Mouse (Mus musculus) forebrain, embryonic 10.5 days (tissue): ENCODE measurements around the gene Clybl. TPM values are rescaled to one million over a fixed set of nuclear protein-coding genes. Genes with fewer than 3 reads are reported as not detected.

ENCODE experiments used
- DNase-seq: peaks from one replicate; pipeline ENCODE4 v3.0.0-alpha.2; 2017; ENCODE audit warnings: low spot score; ENCODE audit errors: extremely low spot score
- H3K27ac ChIP-seq: fragments of 300-500 bp; sonication (generic); 2 replicates; pipeline ENCODE4 v1.5.1; 2016; ENCODE audit warnings: mild to moderate bottlenecking
- H3K27me3 ChIP-seq: fragments of 300-500 bp; sonication (generic); 2 replicates; pipeline ENCODE4 v1.6.1; 2016; ENCODE audit warnings: mild to moderate bottlenecking; ENCODE audit not compliant: poor library complexity, severe bottlenecking
- H3K36me3 ChIP-seq: fragments of 300-500 bp; sonication (generic); replicated peaks from 2 replicates; pipeline ENCODE4 v1.6.1; 2016; ENCODE audit warnings: mild to moderate bottlenecking, moderate library complexity
- H3K4me1 ChIP-seq: fragments of 300-500 bp; sonication (generic); 2 replicates; pipeline ENCODE4 v1.6.1; 2016
- H3K4me3 ChIP-seq: fragments of 300-500 bp; sonication (generic); 2 replicates; pipeline ENCODE4 v1.5.1; 2016; ENCODE audit warnings: mild to moderate bottlenecking, moderate library complexity
- H3K9me3 ChIP-seq: fragments of 300-500 bp; sonication (generic); 2 replicates; pipeline ENCODE4 v1.6.1; 2016; ENCODE audit warnings: mild to moderate bottlenecking, moderate library complexity
- WGBS: fragments of 180-500 bp; shearing (Covaris S2); methylation state at CpG from one replicate; pipeline ENCODE4 v1.1.7; 2016; 5-methylcytosine and 5-hydroxymethylcytosine counted together
- polyA plus RNA-seq: library from polyadenylated mRNA; unstranded; fragments of >200 nt; fragmentation: Nextera tagmentation; extraction: Ambion mirVana; gene quantifications from 2 replicates; pipeline ENCODE4 v1.2.1, GENCODE M21; 2016

Gene Clybl
- polyA plus RNA-seq, 1 experiment from 2014 or later: 35.3 TPM

DNA sequence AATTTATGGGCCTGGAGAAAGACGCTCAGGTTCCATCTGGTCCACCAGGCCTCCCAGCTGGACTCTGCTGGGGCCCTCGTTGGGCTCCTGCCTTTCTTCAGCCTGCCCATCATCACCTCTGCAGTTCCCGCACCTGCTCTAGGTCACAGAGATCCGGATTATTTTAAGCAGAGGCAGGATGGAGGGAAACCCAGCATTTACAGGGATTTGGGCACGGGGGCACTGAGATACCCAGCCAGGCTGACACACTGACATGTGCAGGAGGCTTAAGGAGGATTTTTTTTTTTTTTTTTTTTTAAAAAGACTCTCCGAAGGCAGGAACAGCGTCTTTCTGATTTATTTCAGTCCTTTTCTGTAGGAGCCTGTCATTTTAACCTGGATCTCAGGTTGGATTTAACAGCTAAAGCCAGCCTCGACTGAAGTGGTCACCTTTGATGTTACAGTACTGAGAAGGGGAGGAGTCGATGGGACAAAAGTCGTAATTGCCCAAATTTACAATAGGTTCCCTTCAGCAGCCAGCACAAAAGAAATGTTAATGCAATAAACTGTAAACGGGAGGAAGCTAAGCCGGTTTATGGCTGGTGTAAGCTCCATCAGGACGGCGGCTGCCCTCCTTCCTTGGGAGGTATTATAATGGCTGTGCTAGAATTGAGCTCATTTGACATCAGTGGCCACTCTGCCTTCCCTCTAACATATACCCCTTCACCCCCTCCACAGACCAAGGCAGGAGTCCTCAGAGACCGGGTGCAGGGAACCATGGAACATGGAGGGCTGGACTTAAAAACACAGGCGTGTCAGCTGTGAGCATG is 81.6 kb downstream of the Clybl start:
- H3K4me3 ChIP-seq: no peak overlapping the region
- no peaks in the 10 kb centered on the region for H3K9me3 ChIP-seq
- no peak for DNase-seq
- peak overlapping the region; percentile 56; the same call in 1 of the 2 replicates for H3K27ac ChIP-seq
- no peaks in the 10 kb centered on the region for H3K36me3 ChIP-seq
- H3K27me3 ChIP-seq: peaks cover 38% of the 10 kb centered on the region
- 54% methylated on average over 16 of the region's 16 CpGs for WGBS
- H3K4me1 ChIP-seq: peaks cover 28% of the 10 kb centered on the region

DNA sequence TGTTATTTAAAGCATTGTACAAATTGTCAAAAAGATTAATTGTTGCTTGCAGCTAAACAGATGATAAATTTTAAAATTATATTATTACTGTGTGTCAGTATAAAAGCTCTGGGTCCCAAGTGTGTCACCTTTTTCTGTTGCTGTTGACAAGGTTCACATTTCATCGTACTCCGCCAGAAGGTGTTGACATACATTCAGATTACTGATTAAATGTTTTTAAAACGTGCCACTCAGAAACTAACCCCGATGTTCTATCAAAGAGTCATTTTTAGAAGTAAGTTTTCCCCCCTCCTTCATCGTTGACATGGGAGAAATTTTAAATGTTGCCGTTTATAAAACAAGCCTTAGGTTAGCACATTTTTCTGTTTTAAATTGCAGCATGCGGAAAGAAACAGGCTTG is 83.7 kb downstream of the Clybl start:
- Histone ChIP-seq H3K9me3 (no peaks in the 10 kb centered on the region), H3K36me3 (no peaks in the 10 kb centered on the region), H3K4me1 (peaks cover 12% of the 10 kb centered on the region), H3K4me3 (no peak overlapping the region), H3K27ac (no peak overlapping the region), H3K27me3 (peaks cover 30% of the 10 kb centered on the region)
- 93% methylated on average over 7 of the region's 7 CpGs for WGBS
- no peak for DNase-seq

DNA sequence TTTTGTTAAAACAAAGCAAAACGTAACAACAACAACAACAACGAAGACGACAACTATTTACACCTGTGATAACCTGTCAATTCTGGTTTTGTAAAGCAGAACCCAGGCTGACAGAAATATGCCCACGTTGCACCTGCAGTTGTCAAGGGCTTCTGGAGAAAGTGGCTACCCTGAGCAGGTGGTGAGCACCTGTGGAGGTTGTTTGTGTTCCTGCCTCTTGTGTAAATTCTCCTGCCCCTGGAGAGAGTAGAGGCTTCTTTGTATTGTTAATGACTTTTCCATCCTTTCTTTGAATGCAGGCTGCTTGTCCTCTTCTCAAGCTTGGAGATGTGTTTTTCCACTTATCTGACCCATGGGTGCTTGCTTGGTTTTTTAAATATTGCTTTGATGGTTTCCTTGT is 86.1 kb downstream of the Clybl start:
- no peaks in the 10 kb centered on the region for H3K36me3 ChIP-seq
- no peak overlapping the region for H3K27ac ChIP-seq
- H3K4me3 ChIP-seq: no peak overlapping the region
- peaks cover 23% of the 10 kb centered on the region for H3K27me3 ChIP-seq
- WGBS: 38% methylated on average over 4 of the region's 4 CpGs
- H3K9me3 ChIP-seq: no peaks in the 10 kb centered on the region
- peaks cover 29% of the 10 kb centered on the region for H3K4me1 ChIP-seq
- no peak for DNase-seq

DNA sequence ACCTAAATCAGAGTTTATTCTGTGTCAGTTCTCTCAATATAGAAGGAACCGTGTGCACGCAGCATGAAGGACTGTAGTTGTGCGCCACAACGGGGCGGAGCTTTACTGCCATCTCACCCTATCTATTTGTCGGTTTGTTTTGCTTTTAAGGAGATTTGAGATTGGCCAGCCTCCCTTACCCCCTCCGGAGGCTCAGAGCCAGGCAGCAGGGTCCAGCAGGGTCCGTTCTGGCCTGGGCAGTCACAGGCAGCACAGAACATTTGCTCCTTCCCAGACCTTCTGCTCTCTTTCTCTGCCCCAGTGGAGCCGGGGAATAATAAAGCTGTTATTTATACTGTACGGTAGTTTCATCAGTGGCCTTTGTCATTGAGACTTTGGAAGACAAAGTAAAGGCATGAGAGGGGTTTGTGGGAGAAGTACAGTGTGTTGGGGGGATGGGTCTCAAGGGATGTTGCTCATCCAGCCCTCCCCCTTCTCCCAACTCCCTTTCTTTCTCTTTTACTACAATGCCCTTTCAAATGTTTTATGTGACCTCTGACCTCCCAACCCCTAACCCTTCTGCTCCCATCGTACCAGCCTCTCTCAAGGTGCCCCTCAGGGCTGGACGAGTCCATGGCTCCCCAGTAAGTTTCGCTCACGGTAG is 89.7 kb downstream of the Clybl start:
- Histone ChIP-seq H3K36me3 (no peaks in the 10 kb centered on the region), H3K9me3 (no peaks in the 10 kb centered on the region), H3K27me3 (peaks cover 16% of the 10 kb centered on the region), H3K4me3 (no peak overlapping the region), H3K4me1 (peaks cover 18% of the 10 kb centered on the region), H3K27ac (peak overlapping the region; percentile 58; the same call in 1 of the 2 replicates)
- DNase-seq: no peak
- 26% methylated on average over 14 of the region's 14 CpGs for WGBS

DNA sequence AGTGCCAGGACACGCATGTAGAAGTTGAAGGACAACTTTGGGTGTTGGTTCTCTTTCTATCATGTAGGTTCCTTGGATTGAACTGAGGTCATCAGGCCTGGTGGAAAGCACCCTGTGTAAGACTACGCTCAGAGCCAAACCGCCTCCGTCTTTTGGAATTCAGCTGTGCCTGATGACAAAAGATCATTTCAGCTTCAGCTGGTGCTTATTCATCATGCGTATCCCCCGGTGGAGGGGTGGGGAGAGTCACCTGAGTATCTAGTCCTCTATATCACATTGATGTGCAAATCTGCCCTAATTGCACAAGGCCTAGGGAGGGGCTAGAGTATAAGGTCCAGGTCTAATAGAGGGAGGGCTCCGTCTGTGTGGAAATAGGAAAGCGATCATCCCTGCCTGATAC is 95.6 kb downstream of the Clybl start:
- no peak for DNase-seq
- no peak overlapping the region for H3K4me3 ChIP-seq

DNA sequence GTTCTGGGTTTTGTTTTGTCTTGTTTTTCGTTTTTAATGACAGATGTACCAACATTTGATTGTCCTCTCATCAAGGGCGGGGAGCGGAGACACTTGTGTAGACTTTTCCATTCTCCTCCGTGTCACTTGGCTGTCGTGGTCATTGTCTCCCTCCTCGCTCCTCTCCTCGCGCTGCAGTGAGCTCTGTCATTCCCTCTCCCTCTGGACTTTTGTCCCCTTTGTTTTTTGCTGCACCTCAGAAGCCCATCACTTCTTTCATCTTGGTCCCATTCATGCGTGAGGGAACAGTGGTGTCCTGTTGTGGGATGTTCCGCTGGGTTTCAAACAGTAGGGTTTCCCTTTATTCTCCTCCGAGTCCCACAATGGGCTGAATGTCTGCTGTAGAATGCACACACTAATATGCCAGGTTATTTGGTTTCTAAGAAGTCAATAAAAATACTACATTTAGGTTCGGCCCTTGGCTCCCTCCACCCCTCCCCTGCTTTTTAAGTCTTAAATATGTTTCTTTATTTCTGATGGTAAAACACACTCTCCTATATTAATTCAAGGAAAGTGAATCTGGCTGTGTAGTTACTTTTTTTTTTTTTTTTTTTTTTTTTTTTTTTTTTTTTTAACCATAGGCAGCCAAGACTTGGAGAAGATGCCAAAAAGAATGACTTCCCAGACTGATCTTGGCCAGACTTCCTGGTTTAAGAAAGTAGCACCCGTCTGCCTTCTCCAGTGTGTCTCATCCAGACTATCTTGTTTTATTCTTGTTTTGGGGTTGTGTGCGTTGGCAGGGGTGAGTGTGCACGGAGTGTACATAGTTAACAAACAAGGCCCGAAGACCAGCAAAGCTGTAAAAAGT is 98.2 kb downstream of the Clybl start:
- H3K27me3 ChIP-seq: peaks cover 78% of the 10 kb centered on the region
- peak overlapping the region; percentile 42; the same call in 1 of the 2 replicates for H3K4me3 ChIP-seq
- H3K36me3 ChIP-seq: no peaks in the 10 kb centered on the region
- no peak for DNase-seq
- 21% methylated on average over 16 of the region's 16 CpGs for WGBS
- H3K27ac ChIP-seq: peak overlapping the region; percentile 87
- H3K9me3 ChIP-seq: no peaks in the 10 kb centered on the region
- H3K4me1 ChIP-seq: peaks cover 49% of the 10 kb centered on the region

More for the DNA sequence above, 95.6 kb downstream of the Clybl start:
- no peaks in the 10 kb centered on the region for H3K9me3 ChIP-seq
- WGBS: 92% methylated on average over 8 of the region's 8 CpGs
- peaks cover 58% of the 10 kb centered on the region for H3K27me3 ChIP-seq
- no peaks in the 10 kb centered on the region for H3K36me3 ChIP-seq
- H3K4me1 ChIP-seq: peaks cover 45% of the 10 kb centered on the region
- no peak overlapping the region for H3K27ac ChIP-seq

DNA sequence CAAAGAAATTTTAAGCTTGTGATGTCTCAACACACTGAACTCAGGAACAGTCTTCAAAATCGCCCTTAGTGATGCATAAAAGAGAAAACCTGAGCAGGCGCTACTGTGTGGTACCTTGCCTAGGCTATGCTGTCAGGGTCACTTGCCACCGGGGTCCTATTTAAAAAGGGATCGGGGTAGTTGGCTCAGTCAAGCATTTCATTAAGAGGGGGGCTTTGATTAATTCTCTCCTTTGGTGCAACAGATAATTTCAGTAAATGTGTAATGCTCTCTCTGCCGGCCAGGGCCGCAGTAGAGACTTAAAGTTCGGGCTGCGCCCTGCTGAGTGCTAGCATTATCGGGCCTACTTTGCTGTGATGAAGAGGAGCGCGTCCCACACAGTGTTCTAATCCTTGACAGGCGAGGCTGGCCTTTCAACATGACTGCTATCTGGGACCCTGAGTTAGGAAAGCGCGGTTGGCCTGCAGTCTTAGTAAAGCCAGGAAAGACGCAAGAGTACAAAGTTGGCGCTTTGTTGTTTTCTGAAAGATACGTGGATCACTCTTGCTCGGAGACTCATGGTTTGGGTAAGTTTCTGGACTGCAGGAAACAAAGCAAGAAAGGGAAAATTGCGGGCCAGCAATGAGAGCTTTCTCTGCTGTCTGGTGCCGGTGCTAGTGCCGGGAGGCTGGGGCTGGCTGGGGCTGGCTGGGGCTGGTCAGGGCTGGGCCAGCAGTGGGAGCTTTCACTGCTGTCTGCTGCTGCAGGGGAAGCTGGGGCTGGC is 99.0 kb downstream of the Clybl start:
- no peaks in the 10 kb centered on the region for H3K36me3 ChIP-seq
- H3K4me3 ChIP-seq: peak overlapping the region; percentile 42
- peak; percentile 60 for DNase-seq
- peak overlapping the region; percentile 87 for H3K27ac ChIP-seq
- peaks cover 78% of the 10 kb centered on the region for H3K27me3 ChIP-seq
- peaks cover 49% of the 10 kb centered on the region for H3K4me1 ChIP-seq
- WGBS: 6% methylated on average over 21 of the region's 21 CpGs
- H3K9me3 ChIP-seq: no peaks in the 10 kb centered on the region

DNA sequence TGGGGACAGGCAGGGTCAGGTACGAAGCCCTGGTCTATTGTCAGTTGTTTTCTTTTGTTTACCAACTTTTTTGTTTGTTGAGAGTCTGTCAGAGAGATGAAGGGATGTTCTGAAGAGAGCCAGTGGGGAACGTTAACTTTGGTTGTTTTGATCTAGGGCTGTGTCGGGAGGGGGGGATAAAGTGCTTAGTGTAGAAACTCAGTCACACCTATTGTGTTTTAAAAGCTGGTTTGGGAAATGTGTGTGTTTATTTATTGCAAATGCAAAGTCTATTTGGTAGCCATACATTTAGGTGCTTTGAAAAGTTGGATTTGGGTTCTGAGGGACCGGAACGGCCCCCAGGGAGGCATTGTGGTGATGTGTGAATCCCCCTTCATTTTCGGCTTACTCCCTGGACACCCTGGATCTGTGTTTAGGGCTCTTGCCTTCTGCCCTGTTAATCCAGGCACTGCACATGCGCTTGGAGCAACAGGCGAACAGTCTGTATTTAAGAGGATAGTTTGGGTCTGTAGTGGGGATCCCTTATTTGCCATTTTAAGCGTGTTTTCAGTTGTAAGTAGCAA is 99.6 kb downstream of the Clybl start:
- Histone ChIP-seq H3K27me3 (peaks cover 78% of the 10 kb centered on the region), H3K36me3 (no peaks in the 10 kb centered on the region), H3K27ac (peak overlapping the region; percentile 87), H3K9me3 (no peaks in the 10 kb centered on the region), H3K4me1 (peaks cover 49% of the 10 kb centered on the region), H3K4me3 (peak overlapping the region; percentile 42)
- no peak for DNase-seq
- WGBS: 15% methylated on average over 9 of the region's 9 CpGs

DNA sequence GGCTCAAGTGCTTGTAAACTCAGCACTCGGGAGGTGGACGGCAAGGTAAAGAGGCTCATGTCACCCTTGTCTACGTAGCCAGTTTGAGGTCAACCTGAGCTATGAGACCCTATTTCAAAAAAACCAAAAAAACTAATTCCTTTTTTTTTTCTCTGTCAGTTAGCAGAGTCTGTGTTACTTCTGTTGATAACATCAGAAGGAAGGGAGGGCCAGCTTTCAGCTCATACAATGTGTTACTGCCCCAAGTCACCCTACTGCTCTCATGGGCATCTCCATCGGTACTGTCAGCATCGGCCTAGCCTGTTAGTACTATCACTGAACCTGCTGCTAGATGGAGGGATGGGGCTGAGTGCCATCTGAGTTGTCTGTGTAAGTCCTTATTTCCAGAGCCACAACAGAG is 102.5 kb downstream of the Clybl start:
- no peak for DNase-seq
- Histone ChIP-seq H3K9me3 (no peaks in the 10 kb centered on the region), H3K36me3 (no peaks in the 10 kb centered on the region), H3K27me3 (peaks cover 65% of the 10 kb centered on the region), H3K4me1 (peaks cover 53% of the 10 kb centered on the region), H3K27ac (no peak overlapping the region), H3K4me3 (no peak overlapping the region)
- 94% methylated on average over 5 of the region's 5 CpGs for WGBS

DNA sequence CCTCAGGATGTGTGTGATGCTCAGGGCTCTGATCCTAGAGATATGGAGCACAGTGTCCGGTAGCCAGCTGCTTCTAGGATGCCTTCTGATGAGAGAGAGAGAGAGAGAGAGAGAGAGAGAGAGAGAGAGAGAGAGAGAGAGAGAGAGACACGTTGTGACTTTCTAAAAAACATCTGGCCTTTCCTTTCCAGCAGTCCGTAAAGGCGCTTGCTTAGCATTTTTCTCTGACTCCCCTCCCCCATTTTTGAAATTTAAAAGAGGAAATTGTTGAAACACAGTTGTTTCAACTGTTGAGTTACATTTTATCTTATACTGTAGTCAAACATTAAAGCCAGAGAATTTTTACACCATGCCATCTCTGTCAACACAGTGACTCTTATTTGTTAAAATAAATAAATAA is 114.9 kb downstream of the Clybl start:
- 31% methylated on average over 4 of the region's 4 CpGs for WGBS
- Histone ChIP-seq H3K9me3 (no peaks in the 10 kb centered on the region), H3K36me3 (no peaks in the 10 kb centered on the region), H3K27me3 (peaks cover 50% of the 10 kb centered on the region), H3K27ac (no peak overlapping the region), H3K4me1 (peaks cover 37% of the 10 kb centered on the region), H3K4me3 (no peak overlapping the region)
- DNase-seq: no peak

DNA sequence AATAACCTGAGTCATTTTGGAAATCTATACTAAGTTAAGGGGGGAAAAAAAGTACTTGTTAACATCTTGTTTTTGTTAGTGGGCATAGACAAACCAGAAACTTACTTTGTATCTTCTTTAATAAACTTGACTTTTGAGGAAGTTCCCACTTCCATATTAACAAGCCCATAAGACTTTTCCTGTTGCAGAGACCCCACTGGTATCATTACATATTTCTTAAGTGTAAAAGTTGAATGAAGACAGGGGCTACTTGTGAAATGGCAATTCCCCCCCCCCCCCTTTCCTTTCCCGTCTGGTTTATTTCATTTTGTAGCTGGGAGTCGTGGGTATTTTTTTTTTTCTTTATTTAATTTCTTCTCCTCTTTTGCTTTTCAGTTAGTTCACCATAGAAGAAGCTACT is 115.4 kb downstream of the Clybl start:
- 8% methylated on average over 2 of the region's 2 CpGs for WGBS

More for the DNA sequence above, 115.4 kb downstream of the Clybl start:
- H3K27me3 ChIP-seq: peaks cover 51% of the 10 kb centered on the region
- no peaks in the 10 kb centered on the region for H3K9me3 ChIP-seq
- no peak overlapping the region for H3K27ac ChIP-seq
- H3K36me3 ChIP-seq: no peaks in the 10 kb centered on the region
- DNase-seq: no peak
- H3K4me3 ChIP-seq: no peak overlapping the region
- peaks cover 33% of the 10 kb centered on the region for H3K4me1 ChIP-seq
